Mouse (Mus musculus) heart, adult 2 months (tissue): Measurements from ENCODE around the gene Erp27. TPM values are rescaled to one million over a fixed set of nuclear protein-coding genes. Genes with fewer than 3 reads are reported as not detected.

Source experiments
- DNase-seq, 2 experiments: peaks; one replicate each; pipeline ENCODE4 v3.0.0; 2021
- H3K27ac ChIP-seq: fragments of 200-600 bp; 2 replicates; pipeline ENCODE4 v1.8.1; 2022
- H3K27me3 ChIP-seq: fragments of 200-500 bp; 2 replicates; pipeline ENCODE4 v1.6.1; 2012; ENCODE audit warnings: mild to moderate bottlenecking, low read length, inconsistent platforms, mixed read lengths; ENCODE audit not compliant: control insufficient read depth, insufficient read depth
- H3K36me3 ChIP-seq: fragments of 200-500 bp; 2 replicates; pipeline ENCODE4 v1.6.1; 2012; ENCODE audit warnings: low read length, inconsistent platforms; ENCODE audit not compliant: control insufficient read depth, insufficient read depth
- H3K4me1 ChIP-seq: fragments of 200-500 bp; 2 replicates; pipeline ENCODE4 v1.6.1; 2011; ENCODE audit warnings: low read length; ENCODE audit not compliant: control insufficient read depth, insufficient read depth
- H3K4me3 ChIP-seq: fragments of 200-600 bp; 2 replicates; pipeline ENCODE4 v1.8.1; 2022
- H3K79me2 ChIP-seq: fragments of 200-500 bp; replicated peaks from 2 replicates; pipeline ENCODE4 v1.6.1; 2012; ENCODE audit warnings: mild to moderate bottlenecking, inconsistent platforms, low read length, moderate library complexity, mixed read lengths; ENCODE audit not compliant: control insufficient read depth, insufficient read depth
- H3K9ac ChIP-seq: fragments of 200-500 bp; 2 replicates; pipeline ENCODE4 v1.6.1; 2012; ENCODE audit warnings: low read depth, mild to moderate bottlenecking, control low read depth, inconsistent platforms, low read length, mixed read lengths
- CTCF ChIP-seq: fragments of 200-600 bp; IDR thresholded peaks from 2 replicates; pipeline ENCODE4 v1.8.1; 2022; ENCODE audit warnings: antibody characterized with exemption, mild to moderate bottlenecking, moderate library complexity
- EP300 ChIP-seq: fragments of 200-500 bp; IDR thresholded peaks from 2 replicates; pipeline ENCODE4 v1.6.1; 2011; ENCODE audit warnings: low read depth, low read length, control low read depth; ENCODE audit not compliant: insufficient read depth
- POLR2A ChIP-seq: fragments of 200-500 bp; IDR thresholded peaks from 2 replicates; pipeline ENCODE4 v1.6.1; 2011; ENCODE audit warnings: mild to moderate bottlenecking, low read depth, low read length, control low read depth; ENCODE audit not compliant: insufficient read depth
- WGBS: fragments of 180-500 bp; shearing (Covaris S2); methylation state at CpG from one replicate; pipeline ENCODE4 v1.1.7; 2018; 5-methylcytosine and 5-hydroxymethylcytosine counted together
- intact Hi-C: fragments of 180-260 bp; cut with DNase I; formaldehyde crosslinking; loops from one replicate; pipeline ENCODE4 v1.15.1; 2025
- polyA plus RNA-seq: library from polyadenylated mRNA; depleted of rRNA; stranded (reverse); fragments of >200 nt; gene quantifications from 2 replicates; pipeline ENCODE4 v1.2.3, GENCODE M21; 2012
- total RNA-seq, 2 experiments: library from RNA; stranded (reverse); gene quantifications; 2 replicates each; pipeline ENCODE4 v1.2.3; 2021

Erp27 gene
- total and polyA plus RNA-seq, 3 experiments: 0.51 TPM; not detected in 2

GRCm38 (mm10) chr6:136959131-136959530 is 37.2 kb upstream of the Erp27 start:
- intact Hi-C loops: no loop called here
- 49% methylated on average over 11 of the region's 11 CpGs for WGBS
- Histone ChIP-seq H3K36me3 (no peaks in the 10 kb centered on the region), H3K27ac (no peak overlapping the region), H3K4me3 (no peak overlapping the region), H3K9ac (no peak overlapping the region), H3K79me2 (no peaks in the 10 kb centered on the region), H3K27me3 (no peaks in the 10 kb centered on the region), H3K4me1 (no peaks in the 10 kb centered on the region)
- no peak for DNase-seq
- TF ChIP-seq EP300 (no peak), CTCF (no peak), POLR2A (no peak)

GRCm38 (mm10) chr6:136957062-136957461 is 35.1 kb upstream of the Erp27 start:
- 72% methylated on average over 7 of the region's 7 CpGs for WGBS
- no peaks in the 10 kb centered on the region for H3K27me3 ChIP-seq
- no peaks in the 10 kb centered on the region for H3K4me1 ChIP-seq
- H3K27ac ChIP-seq: no peak overlapping the region
- no peak for TF ChIP-seq EP300
- no peak for TF ChIP-seq POLR2A
- no peak for TF ChIP-seq CTCF
- no peaks in the 10 kb centered on the region for H3K79me2 ChIP-seq
- intact Hi-C loops: no loop called here
- DNase-seq: no peak
- H3K4me3 ChIP-seq: no peak overlapping the region
- no peak overlapping the region for H3K9ac ChIP-seq
- no peaks in the 10 kb centered on the region for H3K36me3 ChIP-seq

GRCm38 (mm10) chr6:136955240-136955639 is 33.3 kb upstream of the Erp27 start:
- H3K4me3 ChIP-seq: no peak overlapping the region
- no peak overlapping the region for H3K27ac ChIP-seq
- WGBS: 78% methylated on average over 3 of the region's 3 CpGs
- intact Hi-C loops: no loop called here
- no peak for DNase-seq
- no peaks in the 10 kb centered on the region for H3K36me3 ChIP-seq
- TF ChIP-seq CTCF (no peak), EP300 (no peak), POLR2A (no peak)
- no peaks in the 10 kb centered on the region for H3K79me2 ChIP-seq
- no peak overlapping the region for H3K9ac ChIP-seq
- H3K27me3 ChIP-seq: no peaks in the 10 kb centered on the region
- no peaks in the 10 kb centered on the region for H3K4me1 ChIP-seq

GRCm38 (mm10) chr6:136954715-136955114 is 32.7 kb upstream of the Erp27 start:
- no peak overlapping the region for H3K27ac ChIP-seq
- no peak for DNase-seq
- no peaks in the 10 kb centered on the region for H3K4me1 ChIP-seq
- intact Hi-C loops: no loop called here
- no peak for TF ChIP-seq EP300
- TF ChIP-seq POLR2A: no peak
- TF ChIP-seq CTCF: no peak
- no peak overlapping the region for H3K4me3 ChIP-seq
- no peaks in the 10 kb centered on the region for H3K79me2 ChIP-seq
- H3K27me3 ChIP-seq: no peaks in the 10 kb centered on the region
- 85% methylated on average over 8 of the region's 8 CpGs for WGBS
- H3K9ac ChIP-seq: no peak overlapping the region
- no peaks in the 10 kb centered on the region for H3K36me3 ChIP-seq

GRCm38 (mm10) chr6:136954192-136954591 is 32.2 kb upstream of the Erp27 start:
- H3K27me3 ChIP-seq: no peaks in the 10 kb centered on the region
- H3K36me3 ChIP-seq: no peaks in the 10 kb centered on the region
- H3K4me3 ChIP-seq: no peak overlapping the region
- no peaks in the 10 kb centered on the region for H3K79me2 ChIP-seq
- no peak for DNase-seq
- TF ChIP-seq CTCF (no peak), EP300 (no peak), POLR2A (no peak)
- no peaks in the 10 kb centered on the region for H3K4me1 ChIP-seq
- no peak overlapping the region for H3K9ac ChIP-seq
- intact Hi-C loops: no loop called here
- WGBS: 74% methylated on average over 6 of the region's 6 CpGs
- H3K27ac ChIP-seq: no peak overlapping the region

GRCm38 (mm10) chr6:136952930-136953329 is 30.9 kb upstream of the Erp27 start:
- Histone ChIP-seq H3K9ac (no peak overlapping the region), H3K4me3 (no peak overlapping the region), H3K4me1 (no peaks in the 10 kb centered on the region), H3K27me3 (no peaks in the 10 kb centered on the region), H3K36me3 (no peaks in the 10 kb centered on the region), H3K79me2 (no peaks in the 10 kb centered on the region), H3K27ac (no peak overlapping the region)
- 82% methylated on average over 9 of the region's 9 CpGs for WGBS
- DNase-seq: no peak
- intact Hi-C loops: no loop called here
- no peak for TF ChIP-seq EP300
- no peak for TF ChIP-seq POLR2A
- TF ChIP-seq CTCF: no peak
